Mouse (Mus musculus) liver, adult 2 months (tissue): Measurements from ENCODE around the gene Cd160.

Experiments
- CTCF ChIP-seq: fragments of 200-500 bp; IDR thresholded peaks from 2 replicates; pipeline ENCODE4 v1.5.1; 2011; ENCODE audit warnings: low read depth, low read length, control low read depth
- POLR2A ChIP-seq: fragments of 200-500 bp; IDR thresholded peaks from 2 replicates; pipeline ENCODE4 v1.6.1; 2011; ENCODE audit warnings: low read length, control low read depth; ENCODE audit not compliant: insufficient read depth; ENCODE audit errors: extremely low read depth

DNA sequence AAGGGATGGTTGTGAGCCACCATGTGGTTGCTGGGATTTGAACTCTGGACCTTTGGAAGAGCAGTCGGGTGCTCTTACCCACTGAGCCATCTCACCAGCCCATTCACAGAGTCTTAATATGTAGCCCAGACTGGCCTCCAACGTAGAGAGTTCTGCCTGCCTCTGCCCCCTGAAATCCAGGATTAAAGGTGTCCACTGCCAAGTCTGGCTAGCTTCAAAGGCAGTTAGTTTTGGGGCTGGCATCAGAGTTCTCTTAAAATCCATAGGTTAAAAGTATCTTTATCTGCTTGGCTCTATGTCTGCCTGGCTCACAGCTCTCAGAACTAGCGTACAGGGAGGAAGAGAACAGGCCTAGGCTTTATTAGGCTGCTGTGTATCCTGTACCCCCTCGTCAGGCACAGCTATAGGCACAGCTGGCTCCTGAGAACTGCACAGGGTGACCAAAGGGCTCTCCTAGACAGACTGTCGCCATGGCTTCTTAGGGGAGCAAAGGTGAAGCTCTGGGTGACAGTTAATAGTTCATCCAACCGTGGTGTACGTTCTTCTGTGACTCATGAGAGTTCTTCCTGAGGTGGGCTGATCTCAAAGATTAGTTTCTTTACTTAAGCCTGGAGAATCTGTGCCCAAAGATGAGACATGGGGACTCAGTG, 10.0 kb upstream of the Cd160 start:
- no peak for TF ChIP-seq POLR2A
- TF ChIP-seq CTCF = no peak
